Mouse (Mus musculus) kidney, adult 2 months (tissue): ENCODE measurements around the gene Pdzrn4. TPM values are rescaled to one million over a fixed set of nuclear protein-coding genes. Genes with fewer than 3 reads are reported as not detected.

Source experiments
- DNase-seq: peaks from one replicate; pipeline ENCODE4 v3.0.0; 2021
- H3K27ac ChIP-seq: fragments of 200-500 bp; 2 replicates; pipeline ENCODE4 v1.5.1; 2012; ENCODE audit warnings: low read depth, low read length, control low read depth, inconsistent platforms; ENCODE audit not compliant: insufficient read depth
- H3K27me3 ChIP-seq: fragments of 200-500 bp; replicated peaks from 2 replicates; pipeline ENCODE4 v1.6.1; 2012; ENCODE audit warnings: mild to moderate bottlenecking, moderate library complexity, low read length, inconsistent platforms; ENCODE audit not compliant: control insufficient read depth, insufficient read depth
- H3K36me3 ChIP-seq: fragments of 200-500 bp; 2 replicates; pipeline ENCODE4 v1.6.1; 2012; ENCODE audit warnings: mild to moderate bottlenecking, moderate library complexity, low read length, inconsistent platforms; ENCODE audit not compliant: control insufficient read depth, insufficient read depth
- H3K4me1 ChIP-seq: fragments of 200-500 bp; 2 replicates; pipeline ENCODE4 v1.6.1; 2011; ENCODE audit warnings: low read length; ENCODE audit not compliant: control insufficient read depth, insufficient read depth
- H3K4me3 ChIP-seq: fragments of 200-500 bp; 2 replicates; pipeline ENCODE4 v1.5.1; 2011; ENCODE audit warnings: mild to moderate bottlenecking, low read depth, low read length, control low read depth; ENCODE audit not compliant: insufficient read depth
- CTCF ChIP-seq: fragments of 200-500 bp; conservative IDR thresholded peaks from 2 replicates; pipeline ENCODE4 v1.5.1; 2011; ENCODE audit warnings: low read depth, mild to moderate bottlenecking, control low read depth, low read length, moderate library complexity, mixed read lengths; ENCODE audit not compliant: insufficient read depth, insufficient read length
- POLR2A ChIP-seq: fragments of 200-500 bp; IDR thresholded peaks from one replicate; pipeline ENCODE4 v1.6.1; 2011; ENCODE audit warnings: low read depth, low read length, control low read depth
- WGBS: fragments of 180-500 bp; shearing (Covaris S2); methylation state at CpG from one replicate; pipeline ENCODE4 v1.1.7; 2018; 5-methylcytosine and 5-hydroxymethylcytosine counted together
- polyA plus RNA-seq: library from polyadenylated mRNA; depleted of rRNA; stranded (reverse); fragments of >200 nt; gene quantifications from 2 replicates; pipeline ENCODE4 v1.2.3, GENCODE M21; 2012

Gene Pdzrn4
- polyA plus RNA-seq, 1 experiment: 0.39 TPM

DNA sequence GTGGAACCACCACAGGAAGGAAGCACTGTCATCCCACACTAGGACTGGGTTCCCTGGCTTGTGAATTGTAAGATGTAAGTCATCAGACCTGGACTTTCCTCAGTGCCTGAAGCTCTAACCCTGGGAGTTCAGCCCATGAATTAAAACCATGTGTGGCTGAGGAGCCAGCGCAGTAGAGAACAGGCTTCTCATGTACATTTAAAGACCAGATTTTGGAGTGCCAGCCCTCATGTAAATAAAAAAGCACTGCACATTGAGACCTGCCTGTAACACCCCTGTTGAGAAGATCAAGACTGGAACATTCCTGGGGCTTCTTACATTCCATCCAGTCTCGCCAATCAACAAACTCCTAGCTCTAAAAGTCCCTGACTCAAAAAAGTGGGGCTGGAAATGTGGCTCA lies 342.0 kb downstream of the Pdzrn4 start:
- Histone ChIP-seq H3K27ac (no peak overlapping the region), H3K4me3 (no peak overlapping the region), H3K4me1 (no peaks in the 10 kb centered on the region), H3K27me3 (no peaks in the 10 kb centered on the region), H3K36me3 (no peaks in the 10 kb centered on the region)
- TF ChIP-seq CTCF (no peak), POLR2A (no peak)
- no peak for DNase-seq
- 90% methylated on average over 2 of the region's 2 CpGs for WGBS

DNA sequence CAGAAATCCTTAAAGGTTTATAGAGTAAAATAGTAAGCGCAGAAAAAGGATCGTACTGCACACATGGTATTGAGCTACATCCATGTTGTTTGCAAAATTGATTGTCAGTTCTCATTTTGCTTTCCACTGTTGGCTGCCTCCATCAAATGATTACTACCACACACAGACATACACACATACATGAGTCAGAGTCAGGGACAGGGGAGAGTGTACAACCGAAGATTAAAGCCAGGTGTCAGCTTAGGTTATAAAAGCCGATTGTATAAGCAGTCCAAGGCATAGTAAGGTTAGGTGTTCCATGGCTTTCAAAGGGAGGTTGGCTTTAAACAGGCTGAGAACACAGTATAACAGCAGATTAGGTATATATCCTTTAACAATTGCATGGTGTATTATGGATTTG lies 343.2 kb downstream of the Pdzrn4 start:
- Histone ChIP-seq H3K36me3 (no peaks in the 10 kb centered on the region), H3K27me3 (no peaks in the 10 kb centered on the region), H3K27ac (no peak overlapping the region), H3K4me1 (no peaks in the 10 kb centered on the region), H3K4me3 (no peak overlapping the region)
- DNase-seq: no peak
- TF ChIP-seq CTCF (no peak), POLR2A (no peak)
- WGBS: 87% methylated on average over 4 of the region's 4 CpGs

DNA sequence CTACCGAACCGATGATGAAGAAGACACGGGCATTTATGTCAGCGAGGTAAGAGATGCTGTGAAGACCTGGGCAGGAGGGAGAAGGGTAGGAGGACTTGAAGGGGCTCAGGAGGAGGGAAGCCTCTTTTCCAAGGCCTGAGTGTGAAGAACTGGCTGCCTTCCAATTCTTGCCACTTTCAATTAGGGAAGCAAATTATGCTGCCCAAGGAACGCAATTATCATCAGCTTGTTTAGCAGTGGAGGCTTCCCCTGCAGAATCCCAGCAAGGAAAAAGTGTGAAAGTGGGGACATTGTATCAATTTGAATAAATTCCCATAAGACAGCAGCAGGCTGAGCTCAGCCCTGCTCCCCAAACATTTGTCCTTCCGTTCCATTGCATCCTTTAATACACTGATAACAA lies 346.9 kb downstream of the Pdzrn4 start:
- Histone ChIP-seq H3K4me1 (no peaks in the 10 kb centered on the region), H3K27ac (no peak overlapping the region), H3K27me3 (no peaks in the 10 kb centered on the region), H3K36me3 (no peaks in the 10 kb centered on the region), H3K4me3 (no peak overlapping the region)
- 83% methylated on average over 6 of the region's 6 CpGs for WGBS
- no peak for DNase-seq
- TF ChIP-seq CTCF (no peak), POLR2A (no peak)

DNA sequence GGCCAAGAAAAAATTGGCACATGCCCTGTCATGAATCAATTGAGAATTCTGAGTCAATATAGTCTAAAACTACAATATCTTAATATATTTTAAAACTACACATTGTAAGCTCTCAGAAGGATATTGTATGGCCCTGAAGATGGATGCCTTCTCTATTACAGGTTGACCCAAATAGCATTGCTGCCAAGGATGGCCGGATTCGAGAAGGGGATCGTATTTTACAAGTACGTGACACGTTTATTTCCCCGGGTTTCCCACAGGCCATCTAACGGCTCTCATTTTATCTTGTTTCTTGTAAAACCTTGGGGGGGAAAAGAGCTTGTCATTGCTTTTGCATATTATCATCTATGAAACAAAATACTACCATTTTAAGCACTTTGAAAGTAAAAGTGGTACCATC lies 349.4 kb downstream of the Pdzrn4 start:
- 53% methylated on average over 7 of the region's 7 CpGs for WGBS
- no peak overlapping the region for H3K27ac ChIP-seq
- no peaks in the 10 kb centered on the region for H3K36me3 ChIP-seq
- no peaks in the 10 kb centered on the region for H3K4me1 ChIP-seq
- TF ChIP-seq POLR2A (no peak), CTCF (no peak)
- no peak overlapping the region for H3K4me3 ChIP-seq
- no peaks in the 10 kb centered on the region for H3K27me3 ChIP-seq
- no peak for DNase-seq

DNA sequence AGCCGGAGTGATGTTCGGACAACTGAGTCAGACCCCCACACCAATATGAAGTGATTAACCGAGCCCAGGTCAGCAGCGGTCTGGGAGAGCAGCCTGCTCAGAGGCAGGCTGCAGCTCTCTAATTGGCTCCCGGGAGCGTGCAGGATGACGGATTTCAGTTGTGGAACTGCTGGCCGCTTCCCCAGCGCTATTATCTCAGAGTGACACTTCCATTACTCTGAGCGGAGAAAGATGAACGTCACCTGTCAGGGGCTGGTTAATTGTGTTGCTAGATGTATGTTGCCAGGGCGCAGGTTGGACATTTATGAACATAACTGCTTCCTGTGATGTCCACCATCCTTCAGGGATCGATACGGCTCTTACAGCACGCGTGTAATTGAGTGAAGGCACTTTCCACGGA lies 355.5 kb downstream of the Pdzrn4 start:
- TF ChIP-seq CTCF (no peak), POLR2A (no peak)

DNA sequence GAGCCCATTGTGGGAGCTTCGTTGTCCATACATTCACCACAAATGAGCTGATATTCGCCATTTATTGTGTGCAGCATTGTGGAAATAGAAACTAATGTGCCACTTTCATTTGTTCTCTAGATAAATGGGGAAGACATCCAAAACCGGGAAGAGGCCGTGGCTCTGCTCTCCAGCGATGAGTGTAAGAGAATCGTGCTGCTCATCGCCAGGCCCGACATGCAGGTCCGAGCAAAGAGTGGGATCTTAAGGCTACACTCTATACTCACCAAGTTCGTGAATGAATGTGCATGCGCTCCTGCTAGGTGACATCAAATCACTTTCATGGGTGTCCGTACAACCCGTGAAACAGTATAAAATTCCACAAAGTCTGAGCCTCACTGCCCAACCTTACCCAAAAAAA lies 355.9 kb downstream of the Pdzrn4 start:
- Histone ChIP-seq H3K27me3 (no peaks in the 10 kb centered on the region), H3K4me1 (no peaks in the 10 kb centered on the region), H3K4me3 (no peak overlapping the region), H3K36me3 (no peaks in the 10 kb centered on the region), H3K27ac (no peak overlapping the region)
- TF ChIP-seq POLR2A (no peak), CTCF (no peak)
- 93% methylated on average over 13 of the region's 13 CpGs for WGBS
- no peak for DNase-seq

More for the DNA sequence above, 355.5 kb downstream of the Pdzrn4 start:
- Histone ChIP-seq H3K4me1 (no peaks in the 10 kb centered on the region), H3K27me3 (no peaks in the 10 kb centered on the region), H3K27ac (no peak overlapping the region), H3K36me3 (no peaks in the 10 kb centered on the region), H3K4me3 (no peak overlapping the region)
- DNase-seq: no peak
- 84% methylated on average over 17 of the region's 17 CpGs for WGBS

DNA sequence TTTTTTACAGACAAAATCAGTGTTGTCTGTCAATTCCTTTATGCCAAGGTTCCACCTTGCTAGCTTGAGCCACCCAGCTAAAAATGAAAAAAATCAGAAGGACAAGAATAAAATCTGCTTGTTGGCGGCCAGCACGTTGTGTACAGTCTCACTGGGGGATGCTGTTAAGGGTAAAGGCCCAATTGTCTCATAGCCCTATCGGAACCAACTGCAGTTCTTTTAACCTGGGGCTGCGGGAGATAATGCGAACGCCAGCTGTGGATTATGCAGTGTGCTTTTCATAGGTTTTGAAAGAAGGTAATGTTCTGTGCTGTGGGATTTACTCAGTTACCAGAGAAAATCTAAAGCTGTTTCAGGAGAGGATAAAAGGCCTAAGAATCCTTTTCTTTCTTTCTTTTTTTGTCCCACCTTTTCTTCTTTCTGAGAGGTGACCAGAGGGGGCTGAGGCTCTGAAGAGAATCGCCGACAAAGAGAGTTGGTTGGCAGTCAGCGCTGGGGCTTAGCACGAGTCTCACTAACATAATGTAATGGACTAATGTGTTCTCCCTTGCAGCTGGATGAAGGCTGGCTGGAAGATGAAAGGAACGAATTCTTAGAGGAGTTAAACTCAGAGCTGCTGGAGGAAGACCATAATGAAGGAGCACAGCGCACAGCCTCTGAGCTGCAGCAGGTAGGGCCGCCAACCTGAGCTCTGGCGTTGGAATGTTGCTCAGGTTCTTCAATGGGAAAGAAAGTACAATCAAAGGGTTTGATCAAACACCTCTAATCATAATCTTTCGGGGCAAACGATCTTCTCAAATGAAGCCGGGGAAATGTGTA lies 360.6 kb downstream of the Pdzrn4 start:
- H3K36me3 ChIP-seq: no peaks in the 10 kb centered on the region
- H3K4me1 ChIP-seq: no peaks in the 10 kb centered on the region
- no peak overlapping the region for H3K4me3 ChIP-seq
- no peak for DNase-seq
- TF ChIP-seq POLR2A (no peak), CTCF (no peak)
- WGBS: 85% methylated on average over 17 of the region's 17 CpGs
- no peaks in the 10 kb centered on the region for H3K27me3 ChIP-seq
- no peak overlapping the region for H3K27ac ChIP-seq
